Mouse (Mus musculus): Measurements from ENCODE around the gene Wwtr1.

GRCm38 (mm10) chr3:57440956-57441355, 134.8 kb downstream of the Wwtr1 start:
- TF ChIP-seq CTCF (IDR thresholded peaks at IDR 0.05; ENCODE audit: low read depth, low read length) = no peak
- TF ChIP-seq POLR2A (IDR thresholded peaks at IDR 0.05; ENCODE audit: borderline replicate concordance, low read depth, low read length) = no peak
